Comparison of ENCODE assay signal across 17 mouse cellular contexts in the genomic region with DNA sequence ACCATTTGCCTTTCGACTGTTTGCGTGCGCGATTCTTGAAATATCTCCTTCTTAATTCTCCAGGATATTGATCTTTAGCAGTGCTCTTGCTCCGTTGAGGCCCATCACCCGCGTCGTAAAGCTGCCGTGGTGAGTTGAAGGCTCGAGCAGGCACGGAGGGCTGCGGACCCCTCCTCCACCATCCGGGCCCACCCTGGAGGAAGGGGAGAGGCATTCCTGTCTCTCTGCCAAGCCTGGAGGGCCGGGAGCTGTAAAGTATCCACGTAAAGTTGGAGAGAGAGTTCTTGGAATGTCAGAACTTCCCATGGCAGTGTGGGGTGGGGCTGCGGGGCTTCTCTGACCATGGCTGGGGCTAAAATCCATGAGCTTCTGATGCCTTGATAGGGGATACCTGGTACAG.
DNase-seq lines count a peak whose midpoint lies in the region; ATAC-seq and TF ChIP-seq lines count a peak whose summit lies in the region.
"Had no signal": no experiment of that assay in that cellular context is flagged by ENCODE, and none has a peak within 500 bp of the region (broad histone marks: within the 10 kb centered on the region; RNA-seq: fewer than 3 reads in every experiment).

No protein-coding gene starts in this region.

- H3K9ac ChIP-seq in heart, embryonic 12.5 days, result no peak overlapping the region
- no peak overlapping the region for H3K9ac ChIP-seq in lung, postnatal 0 days (replicated peaks; ENCODE audit: low read depth)
- no peak overlapping the region for H3K9ac ChIP-seq in stomach, embryonic 16.5 days (ENCODE audit: low read length)
- H3K9ac ChIP-seq: hindbrain, embryonic 14.5 days; liver, embryonic 12.5 days had no signal

- no peak for DNase-seq in heart, embryonic 10.5 days (ENCODE audit: low spot score)
- no peak for DNase-seq in lung, postnatal 0 days (ENCODE audit: low spot score)
- DNase-seq in lung, postnatal 4 days, result no peak
- peak; percentile 58 for DNase-seq in limb, embryonic 10.5 days (ENCODE audit: low spot score)
- no peak for DNase-seq in thymus, adult 18-20 months
- no peak for DNase-seq in gastrocnemius, postnatal 14 days
- DNase-seq: cerebellum, adult 11-12 months; gastrocnemius, postnatal 25 days; kidney, postnatal 36 days; layer of hippocampus, postnatal 36 days; right cerebral cortex, postnatal 4 days had no signal

- peaks cover 31% of the 10 kb centered on the region for H3K4me1 ChIP-seq in heart, embryonic 10.5 days
- H3K4me1 ChIP-seq in heart, embryonic 12.5 days (replicated peaks), result peaks cover 17% of the 10 kb centered on the region
- peaks cover 4% of the 10 kb centered on the region; the same call in 1 of the 2 replicates for H3K4me1 ChIP-seq in lung, postnatal 0 days (ENCODE audit: insufficient read depth, low read depth, low read length)
- peaks cover 64% of the 10 kb centered on the region for H3K4me1 ChIP-seq in limb, embryonic 10.5 days
- peaks cover 13% of the 10 kb centered on the region; the same call in 1 of the 2 replicates for H3K4me1 ChIP-seq in stomach, embryonic 16.5 days (ENCODE audit: control insufficient read depth, insufficient read depth, low read length)
- H3K4me1 ChIP-seq: liver, embryonic 12.5 days had no signal

- intact Hi-C loops in gastrocnemius, postnatal 14 days (cut with DNase I; ENCODE audit: low total_unique reads), result no loop called here

- H3K36me3 ChIP-seq in heart, embryonic 10.5 days, result no peaks in the 10 kb centered on the region
- H3K36me3 ChIP-seq in heart, embryonic 12.5 days, result no peaks in the 10 kb centered on the region
- no peaks in the 10 kb centered on the region for H3K36me3 ChIP-seq in lung, postnatal 0 days (ENCODE audit: insufficient read depth, low read length)
- no peaks in the 10 kb centered on the region for H3K36me3 ChIP-seq in limb, embryonic 10.5 days
- no peaks in the 10 kb centered on the region for H3K36me3 ChIP-seq in stomach, embryonic 16.5 days (ENCODE audit: control insufficient read depth, insufficient read depth, low read length)
- H3K36me3 ChIP-seq: forebrain, embryonic 10.5 days; liver, embryonic 12.5 days had no signal

- no peak overlapping the region for H3K4me2 ChIP-seq in heart, embryonic 12.5 days
- H3K4me2 ChIP-seq in lung, postnatal 0 days (replicated peaks; ENCODE audit: low read depth, low read length), result peak overlapping the region; percentile 37
- peak overlapping the region; percentile 44; the same call in 1 of the 2 replicates for H3K4me2 ChIP-seq in stomach, embryonic 16.5 days (ENCODE audit: low read depth, low read length)
- H3K4me2 ChIP-seq: hindbrain, embryonic 14.5 days; liver, embryonic 12.5 days had no signal

- peaks cover 20% of the 10 kb centered on the region; the same call in 1 of the 2 replicates for H3K27me3 ChIP-seq in heart, embryonic 10.5 days (ENCODE audit: insufficient read depth, poor library complexity, severe bottlenecking)
- no peaks in the 10 kb centered on the region; the same call in 1 of the 2 replicates for H3K27me3 ChIP-seq in heart, embryonic 12.5 days (replicated peaks)
- H3K27me3 ChIP-seq in lung, postnatal 0 days (replicated peaks; ENCODE audit: insufficient read depth, low read length), result no peaks in the 10 kb centered on the region
- peaks cover 8% of the 10 kb centered on the region; the same call in 1 of the 2 replicates for H3K27me3 ChIP-seq in limb, embryonic 10.5 days (ENCODE audit: low read depth, poor library complexity, severe bottlenecking)
- H3K27me3 ChIP-seq in stomach, embryonic 16.5 days (ENCODE audit: control insufficient read depth, insufficient read depth, low read length), result no peaks in the 10 kb centered on the region

- ATAC-seq in heart, embryonic 12.5 days (ENCODE audit: insufficient number of reproducible peaks, low FRiP score), result no peak
- no peak for ATAC-seq in lung, postnatal 0 days
- peak; percentile 62; the same call in 1 of the 2 replicates for ATAC-seq in stomach, embryonic 16.5 days (ENCODE audit: insufficient read depth, low FRiP score)
- ATAC-seq: activated CD4-positive, CD25-positive, alpha-beta regulatory T cell, adult 4 months; liver, embryonic 12.5 days had no signal

- no peak for TF ChIP-seq EP300 in lung, postnatal 0 days (IDR thresholded peaks at IDR 0.05)

- no peak for TF ChIP-seq CTCF in lung, postnatal 0 days (IDR thresholded peaks at IDR 0.05)

- no peaks in the 10 kb centered on the region for H3K9me3 ChIP-seq in heart, embryonic 10.5 days
- no peaks in the 10 kb centered on the region for H3K9me3 ChIP-seq in heart, embryonic 12.5 days (replicated peaks)
- H3K9me3 ChIP-seq in lung, postnatal 0 days (ENCODE audit: low read length), result no peaks in the 10 kb centered on the region
- no peaks in the 10 kb centered on the region for H3K9me3 ChIP-seq in limb, embryonic 10.5 days (replicated peaks)
- no peaks in the 10 kb centered on the region for H3K9me3 ChIP-seq in stomach, embryonic 16.5 days (replicated peaks; ENCODE audit: control insufficient read depth, low read length)
- H3K9me3 ChIP-seq: forebrain, embryonic 10.5 days; liver, embryonic 12.5 days had no signal

- H3K27ac ChIP-seq in heart, embryonic 10.5 days, result 0 out of 2 replicates have a peak overlapping the region, but pooled peaks have one; percentile 29
- no peak overlapping the region for H3K27ac ChIP-seq in heart, embryonic 12.5 days (ENCODE audit: poor library complexity, severe bottlenecking)
- peak overlapping the region; percentile 32; the same call in 1 of the 2 replicates for H3K27ac ChIP-seq in lung, postnatal 0 days (ENCODE audit: low read length)
- H3K27ac ChIP-seq in limb, embryonic 10.5 days, result peak overlapping the region; percentile 69
- H3K27ac ChIP-seq in stomach, embryonic 16.5 days (ENCODE audit: low read length), result no peak overlapping the region
- H3K27ac ChIP-seq: forebrain, embryonic 10.5 days; hindbrain, embryonic 14.5 days; liver, embryonic 12.5 days had no signal

- WGBS in heart, embryonic 10.5 days, result 57% methylated on average over 16 of the region's 16 CpGs
- WGBS in heart, embryonic 12.5 days, result 52% methylated on average over 16 of the region's 16 CpGs
- 36% methylated on average over 16 of the region's 16 CpGs for WGBS in lung, postnatal 0 days
- WGBS in limb, embryonic 10.5 days, result 43% methylated on average over 16 of the region's 16 CpGs
- WGBS in stomach, embryonic 16.5 days, result 27% methylated on average over 16 of the region's 16 CpGs

- no peak overlapping the region for H3K4me3 ChIP-seq in heart, embryonic 10.5 days
- no peak overlapping the region for H3K4me3 ChIP-seq in heart, embryonic 12.5 days
- H3K4me3 ChIP-seq in lung, postnatal 0 days (ENCODE audit: low read depth, low read length), result no peak overlapping the region
- 0 out of 2 replicates have a peak overlapping the region, but pooled peaks have one; percentile 18 for H3K4me3 ChIP-seq in limb, embryonic 10.5 days
- H3K4me3 ChIP-seq in stomach, embryonic 16.5 days (replicated peaks; ENCODE audit: low read length), result 0 out of 2 replicates have a peak overlapping the region, but pooled peaks have one; percentile 12
- H3K4me3 ChIP-seq: forebrain, embryonic 10.5 days; liver, embryonic 12.5 days had no signal

Comparison
In these comparisons a context has a peak if more than half of its experiments do, and no peak if none do; other contexts are left out.
1. H3K27ac ChIP-seq: peak in heart, embryonic 10.5 days (single experiment), lung, postnatal 0 days (single experiment) and limb, embryonic 10.5 days (single experiment); none in heart, embryonic 12.5 days (single experiment) and stomach, embryonic 16.5 days (single experiment).
2. H3K4me3 ChIP-seq: peak in limb, embryonic 10.5 days (single experiment) and stomach, embryonic 16.5 days (single experiment); none in heart, embryonic 10.5 days (single experiment), heart, embryonic 12.5 days (single experiment) and lung, postnatal 0 days (single experiment).